Mouse (Mus musculus): ENCODE measurements at regions not wholly inside any gene's neighbourhood (a gene's known extent, or its start where the extent isn't known, plus 50 kb on each side); places are given as distances from the start of the nearest gene placed in this dataset. TPM values are rescaled to one million over a fixed set of nuclear protein-coding genes. Genes with fewer than 3 reads are reported as not detected.

DNA sequence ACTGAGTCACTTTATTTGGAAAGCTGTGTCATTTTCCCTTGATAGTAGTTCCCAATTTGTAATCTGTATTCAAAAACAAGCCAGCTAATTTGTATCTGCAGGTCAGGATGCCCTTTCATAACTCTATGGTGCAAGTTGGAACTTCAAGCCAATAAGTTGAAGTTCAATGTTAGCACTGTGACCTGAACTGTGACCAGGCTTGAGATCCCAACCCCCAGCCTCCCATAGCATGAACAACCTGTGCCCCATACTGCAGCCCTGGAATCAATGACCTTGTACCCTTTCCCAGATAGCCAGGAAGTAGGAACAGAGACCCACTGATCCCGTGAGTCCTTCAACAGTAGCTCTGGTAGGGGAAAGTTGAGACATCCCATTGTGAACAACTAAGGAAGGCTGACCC lies 52.5 kb upstream of the Gm9747 start:
- ATAC-seq (replicated peaks; ENCODE audit: low FRiP score) (no peak), DNase-seq (ENCODE audit: low spot score) (no peak)
- H3K4me1 ChIP-seq (replicated peaks; ENCODE audit: control insufficient read depth, insufficient read depth, low read length) = no peaks in the 10 kb centered on the region
- H3K9ac ChIP-seq (ENCODE audit: low read depth, low read length) = no peak overlapping the region
- no peaks in the 10 kb centered on the region for H3K36me3 ChIP-seq (ENCODE audit: control insufficient read depth, insufficient read depth, low read length)
- 41% methylated on average over 1 of the region's 1 CpGs for WGBS
- no peak overlapping the region for H3K4me2 ChIP-seq
- no peak overlapping the region for H3K4me3 ChIP-seq (ENCODE audit: low read depth, low read length)
- no peak overlapping the region for H3K27ac ChIP-seq (ENCODE audit: low read depth, low read length)
- no peaks in the 10 kb centered on the region for H3K9me3 ChIP-seq (ENCODE audit: control insufficient read depth, low read length)
- H3K27me3 ChIP-seq (replicated peaks; ENCODE audit: control insufficient read depth, insufficient read depth, low read length) = no peaks in the 10 kb centered on the region

Small RNA genes lying in the stretch of these regions (microRNA-seq; reads per million reads assigned to microRNA genes)
- not detected for gene Mir6344 (ENCODE audit: borderline number of aligned reads)

All from liver, embryonic 11.5 days (tissue).